Mouse (Mus musculus): ENCODE measurements around the gene Ube2g2.

Gene Ube2g2

GRCm38 (mm10) chr10:77622055-77622988, at the start of gene Ube2g2:
Gene Ube2g2 (plus strand): TSS chr10:77622275.
- CTCF ChIA-PET, result interaction anchor here in 2 of 4 experiments (0.9 to 2.5 kb wide), 4 partner anchors 17 to 79 kb away, joined by 3 to 14 read pairs (median 4); no protein-coding TSS in a partner anchor
- POLR2A ChIA-PET, result interaction anchor here in 3 of 4 experiments (0.5 to 7.5 kb wide), 42 partner anchors 9 to 491 kb away, joined by 3 to 49 read pairs (median 4); partner anchors contain the start of genes Pttg1ip (in 3 of the 3) and Fam207a (in 1 of the 3)

DNA sequence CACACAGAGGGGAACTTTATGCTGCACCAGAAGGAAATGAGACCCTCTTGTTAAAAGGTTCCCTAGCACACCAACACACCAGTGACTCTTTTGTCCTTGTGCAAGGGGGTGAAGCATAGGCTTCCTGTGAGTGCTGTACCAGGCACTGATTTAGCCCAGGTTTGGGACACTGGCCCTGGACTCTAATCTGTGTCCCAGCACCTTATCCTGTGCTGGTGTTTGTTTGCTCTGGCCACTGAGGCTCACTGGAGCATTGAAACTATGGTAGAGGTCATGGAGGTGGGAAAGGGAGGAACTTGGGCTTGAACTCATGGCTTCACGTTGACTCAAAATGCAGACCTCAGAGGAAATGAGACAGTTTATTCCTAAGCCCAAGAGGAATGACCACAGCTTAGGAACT, 48.9 kb upstream of the Ube2g2 start:
- ChIA-PET POLR2A (interaction anchor here (0.8 to 5.1 kb wide), 24 partner anchors 8 to 329 kb away, joined by 3 to 110 read pairs (median 6); partner anchors contain the start of genes Pttg1ip (in 4 of the 4) and Ube2g2 (in 1 of the 4)), CTCF (interaction anchor here in 3 of 4 experiments (0.9 to 2.2 kb wide), 13 partner anchors 8 to 56 kb away, joined by 3 to 28 read pairs (median 5); partner anchors contain the start of gene Pttg1ip (in 1 of the 3))

DNA sequence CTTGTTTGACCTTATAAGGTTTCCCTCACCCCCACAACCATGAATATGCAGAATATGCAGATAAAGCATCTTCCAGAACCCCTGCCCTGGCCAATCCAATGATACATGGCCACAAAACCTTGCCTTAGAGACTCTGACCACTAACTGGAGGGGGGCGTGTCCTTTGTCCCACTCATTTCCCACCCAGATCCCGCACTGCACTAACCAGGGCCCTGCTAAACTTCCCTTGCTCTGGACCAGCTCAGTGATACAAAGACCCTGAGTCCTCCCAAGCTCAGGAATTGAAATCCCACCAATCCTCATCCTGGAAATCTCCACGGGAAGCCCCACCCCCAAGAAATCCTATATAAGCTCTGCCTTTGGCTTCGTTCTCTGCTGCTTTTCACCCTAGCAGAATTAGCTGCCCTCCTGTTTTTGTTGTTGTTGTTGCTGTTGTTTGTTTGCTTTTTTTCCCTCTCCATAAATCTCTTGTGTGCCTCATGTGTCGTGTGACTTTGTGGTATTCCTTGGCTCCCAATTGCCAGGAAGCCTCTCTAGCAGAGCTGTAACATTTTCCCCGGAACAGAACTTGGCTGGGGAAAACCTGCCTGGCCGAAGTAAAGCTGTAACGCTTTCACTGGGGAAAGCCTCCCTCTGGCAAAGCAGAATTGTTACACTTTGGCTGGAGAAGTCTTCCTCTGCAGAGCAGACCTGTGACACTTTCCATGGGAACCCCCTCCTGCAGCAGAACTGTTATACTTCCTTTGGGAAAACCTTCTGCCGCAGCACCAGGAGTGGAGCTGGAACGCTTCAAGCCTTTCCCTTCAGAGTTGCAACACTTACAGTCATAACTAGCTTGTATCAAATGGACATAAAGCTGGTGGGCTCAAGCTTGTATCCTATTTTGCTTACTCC, 41.8 kb upstream of the Ube2g2 start:
- POLR2A ChIA-PET, result interaction anchor here (0.7 to 6.8 kb wide), 34 partner anchors 8 to 429 kb away, joined by 3 to 110 read pairs (median 10); partner anchors contain the start of genes Ube2g2 (in 2 of the 4), Pfkl (in 1 of the 4) and Pofut2 (in 1 of the 4)
- CTCF ChIA-PET, result interaction anchor here in 3 of 4 experiments (0.5 to 3.8 kb wide), 17 partner anchors 8 to 873 kb away, joined by 3 to 44 read pairs (median 6); partner anchors contain the start of gene Pfkl (in 1 of the 3)

DNA sequence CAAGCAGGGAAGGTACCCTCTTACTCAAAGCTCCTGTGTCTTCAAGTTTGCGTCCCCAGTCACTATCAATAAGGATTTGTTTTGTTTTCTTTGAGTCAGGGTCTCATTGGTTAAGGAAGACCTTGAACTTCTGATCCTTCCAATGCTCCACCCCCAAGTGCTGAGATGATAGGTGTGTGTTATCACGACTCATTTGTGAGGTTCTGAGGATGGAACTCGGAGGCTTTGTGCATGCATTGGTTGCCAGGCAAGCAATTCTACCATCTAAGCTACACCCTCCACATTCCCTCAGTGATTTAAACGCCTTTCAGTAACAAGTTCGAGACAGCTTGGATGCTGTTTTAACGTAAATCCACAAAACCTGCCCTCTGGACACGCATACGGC, 41.1 kb upstream of the Ube2g2 start:
- CTCF ChIA-PET, result interaction anchor here (0.7 to 3.8 kb wide), 18 partner anchors 9 to 429 kb away, joined by 3 to 44 read pairs (median 6); partner anchors contain the start of gene Pfkl (in 1 of the 4)
- POLR2A ChIA-PET, result interaction anchor here (0.6 to 6.8 kb wide), 54 partner anchors 9 to 845 kb away, joined by 3 to 110 read pairs (median 6); partner anchors contain the start of genes Ube2g2 (in 3 of the 4), Pcbp3 (in 1 of the 4) and Pfkl (in 1 of the 4)

- CTCF ChIA-PET, result interaction anchor here (0.5 to 3.8 kb wide), 23 partner anchors 9 to 1052 kb away, joined by 3 to 44 read pairs (median 5); partner anchors contain the start of gene Pfkl (in 1 of the 4)
- POLR2A ChIA-PET, result interaction anchor here (0.6 to 6.8 kb wide), 61 partner anchors 9 to 845 kb away, joined by 3 to 110 read pairs (median 5); partner anchors contain the start of genes Ube2g2 (in 3 of the 4), Pcbp3 (in 1 of the 4) and Pfkl (in 1 of the 4)
These were observed 40.4 kb upstream of the Ube2g2 start, which contains the start of gene Pttg1ip for GRCm38 (mm10) chr10:77581408-77582284. Gene Pttg1ip (plus strand): TSS chr10:77581720.

DNA sequence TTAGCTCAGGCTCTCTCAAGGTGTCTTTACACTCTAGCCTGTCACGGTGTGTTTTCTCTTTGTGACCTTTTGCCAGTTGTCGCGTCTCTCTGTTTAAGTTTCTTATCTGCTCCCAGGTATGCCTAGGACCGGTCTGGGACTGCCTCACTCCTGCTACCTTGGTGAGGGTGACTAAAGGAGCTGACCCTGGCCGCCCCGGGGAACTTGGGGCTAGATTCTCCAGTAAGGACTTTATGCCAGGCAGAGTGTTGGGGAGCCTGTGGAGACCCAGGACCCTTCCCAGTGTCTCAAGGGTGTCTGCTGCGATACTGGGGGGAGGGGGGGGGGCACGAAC, 39.8 kb upstream of the Ube2g2 start:
- POLR2A ChIA-PET, result interaction anchor here (0.5 to 6.8 kb wide), 53 partner anchors 8 to 844 kb away, joined by 3 to 110 read pairs (median 6); partner anchors contain the start of genes Ube2g2 (in 2 of the 4) and Pfkl (in 1 of the 4)
- CTCF ChIA-PET, result interaction anchor here (0.5 to 3.8 kb wide), 17 partner anchors 8 to 1053 kb away, joined by 3 to 44 read pairs (median 7); no protein-coding TSS in a partner anchor

- CTCF ChIA-PET, result interaction anchor here in 2 of 4 experiments (0.6 to 2.0 kb wide), 5 partner anchors 10 to 145 kb away, joined by 3 to 7 read pairs (median 3); no protein-coding TSS in a partner anchor
These were observed 38.2 kb upstream of the Ube2g2 start for GRCm38 (mm10) chr10:77583795-77584422.

GRCm38 (mm10) chr10:77586637-77587036, 35.4 kb upstream of the Ube2g2 start:
- ChIA-PET POLR2A (interaction anchor here in 3 of 4 experiments (0.6 to 2.7 kb wide), 13 partner anchors 9 to 787 kb away, joined by 3 to 8 read pairs (median 3); partner anchors contain the start of gene Ube2g2 (in 1 of the 3)), CTCF (interaction anchor here in 2 of 4 experiments (0.6 to 0.7 kb wide), 2 partner anchors 14 to 44 kb away, joined by 3 read pairs; no protein-coding TSS in a partner anchor)

More at GRCm38 (mm10) chr10:77583795-77584422, 38.2 kb upstream of the Ube2g2 start:
- POLR2A ChIA-PET, result interaction anchor here in 3 of 4 experiments (0.6 to 6.8 kb wide), 17 partner anchors 8 to 318 kb away, joined by 3 to 110 read pairs (median 5); partner anchors contain the start of gene Ube2g2 (in 1 of the 3)

- ChIA-PET POLR2A (interaction anchor here in 3 of 4 experiments (0.6 to 2.7 kb wide), 13 partner anchors 9 to 788 kb away, joined by 3 to 8 read pairs (median 3); partner anchors contain the start of gene Ube2g2 (in 1 of the 3)), CTCF (interaction anchor here in 2 of 4 experiments (0.6 to 1.2 kb wide), 3 partner anchors 15 to 44 kb away, joined by 3 read pairs; no protein-coding TSS in a partner anchor)
These were observed 34.8 kb upstream of the Ube2g2 start for GRCm38 (mm10) chr10:77587091-77587775.

DNA sequence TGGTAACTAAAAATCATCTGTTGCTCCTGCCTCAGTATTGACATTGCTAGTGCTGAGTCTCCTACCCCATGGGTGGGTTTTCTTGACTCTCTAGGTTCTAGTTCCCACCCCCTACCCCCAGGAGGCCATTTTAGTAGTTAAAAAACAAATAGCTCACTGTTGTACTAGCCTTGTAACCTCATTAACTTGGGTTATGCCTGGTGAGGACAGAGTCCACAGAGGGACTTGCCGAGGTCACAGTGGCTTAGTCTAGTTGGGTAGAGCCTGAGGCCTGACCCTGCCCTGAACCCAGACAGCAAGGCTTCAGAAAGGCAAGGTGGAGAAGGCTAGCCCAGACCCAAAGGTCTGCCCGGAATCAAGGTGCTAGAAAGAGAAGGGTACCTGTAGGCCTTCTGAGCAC, 34.0 kb upstream of the Ube2g2 start:
- ChIA-PET CTCF (interaction anchor here in 2 of 4 experiments (0.6 to 1.2 kb wide), 2 partner anchors 18 to 42 kb away, joined by 3 read pairs; no protein-coding TSS in a partner anchor), POLR2A (interaction anchor here in 2 of 4 experiments (1.2 to 3.5 kb wide), 5 partner anchors 8 to 20 kb away, joined by 3 to 15 read pairs (median 7); no protein-coding TSS in a partner anchor)

- ChIA-PET POLR2A (interaction anchor here in 3 of 4 experiments (0.6 to 7.0 kb wide), 8 partner anchors 8 to 435 kb away, joined by 3 to 87 read pairs (median 14); partner anchors contain the start of gene Pttg1ip (in 1 of the 3)), CTCF (interaction anchor here in 3 of 4 experiments (2.9 to 3.6 kb wide), 4 partner anchors 8 to 47 kb away, joined by 17 to 44 read pairs (median 29); partner anchors contain the start of gene Pttg1ip (in 1 of the 3))
These were observed 33.0 kb upstream of the Ube2g2 start for GRCm38 (mm10) chr10:77589117-77589516.

GRCm38 (mm10) chr10:77589749-77590148, 32.3 kb upstream of the Ube2g2 start:
- ChIA-PET POLR2A (interaction anchor here in 3 of 4 experiments (0.6 to 7.0 kb wide), 15 partner anchors 8 to 435 kb away, joined by 3 to 87 read pairs (median 13); partner anchors contain the start of genes Pttg1ip (in 3 of the 3) and Gm49325 (in 1 of the 3)), CTCF (interaction anchor here in 3 of 4 experiments (0.8 to 3.6 kb wide), 15 partner anchors 9 to 312 kb away, joined by 3 to 44 read pairs (median 14); partner anchors contain the start of genes Pttg1ip (in 1 of the 3) and Ube2g2 (in 1 of the 3))

DNA sequence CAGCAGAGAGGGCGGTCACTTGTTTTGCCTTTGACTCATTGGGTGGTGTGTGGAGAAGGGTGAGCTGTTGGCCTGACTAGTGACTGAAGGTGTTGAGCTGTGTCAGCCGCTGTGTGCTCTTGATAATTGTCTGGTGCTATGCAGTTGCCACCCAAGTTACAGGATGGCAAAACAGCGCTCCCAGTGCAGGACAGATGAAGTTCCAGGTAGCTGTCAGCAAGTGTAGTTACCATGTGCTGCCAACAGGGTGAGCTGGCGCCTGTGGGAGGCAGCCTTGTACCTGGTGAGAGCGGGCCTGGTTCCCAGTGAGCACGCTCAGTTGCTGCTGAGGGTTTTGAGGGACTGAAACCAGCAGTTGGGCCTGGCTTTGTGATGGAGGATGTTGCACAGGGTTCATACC, 31.3 kb upstream of the Ube2g2 start:
- ChIA-PET CTCF (interaction anchor here (0.6 to 3.6 kb wide), 41 partner anchors 9 to 429 kb away, joined by 3 to 44 read pairs (median 4); partner anchors contain the start of genes Pttg1ip (in 4 of the 4) and Ube2g2 (in 1 of the 4)), POLR2A (interaction anchor here (0.6 to 7.0 kb wide), 24 partner anchors 9 to 872 kb away, joined by 3 to 87 read pairs (median 6); partner anchors contain the start of genes Pttg1ip (in 3 of the 4), Gm49325 (in 1 of the 4) and Ube2g2 (in 1 of the 4))

- POLR2A ChIA-PET, result interaction anchor here (0.6 to 7.0 kb wide), 21 partner anchors 8 to 74 kb away, joined by 3 to 87 read pairs (median 8); partner anchors contain the start of genes Pttg1ip (in 3 of the 4) and Gm49325 (in 1 of the 4)
These were observed 30.5 kb upstream of the Ube2g2 start for GRCm38 (mm10) chr10:77591546-77591945.

More at GRCm38 (mm10) chr10:77591546-77591945, 30.5 kb upstream of the Ube2g2 start:
- CTCF ChIA-PET, result interaction anchor here (0.5 to 3.6 kb wide), 27 partner anchors 9 to 593 kb away, joined by 3 to 44 read pairs (median 9); partner anchors contain the start of genes Pttg1ip (in 4 of the 4) and Ube2g2 (in 1 of the 4)

Measured in embryonic stem cell, embryonic (primary cell).